Mouse (Mus musculus): ENCODE measurements at regions not wholly inside any gene's neighbourhood (a gene's known extent, or its start where the extent isn't known, plus 50 kb on each side); places are given as distances from the start of the nearest gene placed in this dataset.

GRCm38 (mm10) chr5:133569096-133569495 is 530.4 kb upstream of the Castor2 start:
- no peak overlapping the region for H3K4me2 ChIP-seq
- no peak for ATAC-seq (replicated peaks)
- H3K4me3 ChIP-seq: no peak overlapping the region
- 91% methylated on average over 2 of the region's 2 CpGs for WGBS
- no peak overlapping the region for H3K9ac ChIP-seq
- H3K4me1 ChIP-seq: peaks cover 12% of the 10 kb centered on the region; the same call in 1 of the 2 replicates
- no peaks in the 10 kb centered on the region for H3K36me3 ChIP-seq (replicated peaks)
- no peak overlapping the region for H3K27ac ChIP-seq
- no peaks in the 10 kb centered on the region for H3K9me3 ChIP-seq
- H3K27me3 ChIP-seq (replicated peaks): no peaks in the 10 kb centered on the region

GRCm38 (mm10) chr5:133566506-133566905 is 533.0 kb upstream of the Castor2 start:
- no peak for ATAC-seq (replicated peaks)
- Histone ChIP-seq H3K9ac (no peak overlapping the region), H3K4me1 (peaks cover 12% of the 10 kb centered on the region; the same call in 1 of the 2 replicates), H3K4me3 (no peak overlapping the region), H3K36me3 (replicated peaks) (no peaks in the 10 kb centered on the region), H3K4me2 (no peak overlapping the region), H3K27ac (no peak overlapping the region), H3K27me3 (replicated peaks) (no peaks in the 10 kb centered on the region), H3K9me3 (no peaks in the 10 kb centered on the region)
- WGBS: 74% methylated on average over 4 of the region's 4 CpGs

GRCm38 (mm10) chr5:133550657-133551056 is 548.9 kb upstream of the Castor2 start:
- Histone ChIP-seq H3K4me1 (no peaks in the 10 kb centered on the region), H3K4me2 (no peak overlapping the region), H3K36me3 (replicated peaks) (no peaks in the 10 kb centered on the region), H3K27me3 (replicated peaks) (no peaks in the 10 kb centered on the region), H3K9me3 (no peaks in the 10 kb centered on the region), H3K27ac (no peak overlapping the region), H3K9ac (no peak overlapping the region), H3K4me3 (no peak overlapping the region)
- no peak for ATAC-seq (replicated peaks)
- WGBS: 84% methylated on average over 7 of the region's 7 CpGs

GRCm38 (mm10) chr5:133542217-133542616 is 557.3 kb upstream of the Castor2 start:
- peaks cover 4% of the 10 kb centered on the region; the same call in 1 of the 2 replicates for H3K9me3 ChIP-seq
- no peak overlapping the region for H3K4me2 ChIP-seq
- H3K27me3 ChIP-seq (replicated peaks): no peaks in the 10 kb centered on the region
- no peak for ATAC-seq (replicated peaks)
- no peak overlapping the region for H3K9ac ChIP-seq
- H3K4me1 ChIP-seq: no peaks in the 10 kb centered on the region
- H3K27ac ChIP-seq: no peak overlapping the region
- no peak overlapping the region for H3K4me3 ChIP-seq
- H3K36me3 ChIP-seq (replicated peaks): no peaks in the 10 kb centered on the region

GRCm38 (mm10) chr5:133532678-133533077 is 566.8 kb upstream of the Castor2 start:
- Histone ChIP-seq H3K9ac (no peak overlapping the region), H3K27me3 (replicated peaks) (no peaks in the 10 kb centered on the region), H3K4me2 (no peak overlapping the region), H3K4me3 (no peak overlapping the region), H3K9me3 (no peaks in the 10 kb centered on the region), H3K4me1 (no peaks in the 10 kb centered on the region), H3K27ac (no peak overlapping the region), H3K36me3 (replicated peaks) (no peaks in the 10 kb centered on the region)
- ATAC-seq (replicated peaks): no peak

- H3K4me1 ChIP-seq: no peaks in the 10 kb centered on the region
- ATAC-seq (replicated peaks): no peak
- no peaks in the 10 kb centered on the region for H3K9me3 ChIP-seq
- H3K36me3 ChIP-seq (replicated peaks): no peaks in the 10 kb centered on the region
- no peak overlapping the region for H3K4me3 ChIP-seq
- no peak overlapping the region for H3K27ac ChIP-seq
- WGBS: 44% methylated on average over 2 of the region's 2 CpGs
- H3K4me2 ChIP-seq: no peak overlapping the region
- no peaks in the 10 kb centered on the region for H3K27me3 ChIP-seq (replicated peaks)
- no peak overlapping the region for H3K9ac ChIP-seq
Observed at GRCm38 (mm10) chr5:133505661-133506060, 593.9 kb upstream of the Castor2 start.

GRCm38 (mm10) chr5:133487806-133488290 is 611.7 kb upstream of the Castor2 start:
- Histone ChIP-seq H3K9me3 (no peaks in the 10 kb centered on the region), H3K36me3 (replicated peaks) (no peaks in the 10 kb centered on the region), H3K4me3 (no peak overlapping the region), H3K27ac (no peak overlapping the region), H3K4me2 (no peak overlapping the region), H3K9ac (no peak overlapping the region), H3K4me1 (0 out of 2 replicates have a peak, but pooled peaks cover 3% of the 10 kb centered on the region), H3K27me3 (replicated peaks) (no peaks in the 10 kb centered on the region)
- no peak for ATAC-seq (replicated peaks)
- WGBS: 38% methylated on average over 5 of the region's 5 CpGs

GRCm38 (mm10) chr5:133482291-133483086 is 617.0 kb upstream of the Castor2 start:
- Histone ChIP-seq H3K4me3 (no peak overlapping the region), H3K9ac (no peak overlapping the region), H3K27me3 (replicated peaks) (no peaks in the 10 kb centered on the region), H3K9me3 (no peaks in the 10 kb centered on the region), H3K27ac (no peak overlapping the region), H3K4me1 (peaks cover 9% of the 10 kb centered on the region; the same call in 1 of the 2 replicates), H3K36me3 (replicated peaks) (no peaks in the 10 kb centered on the region), H3K4me2 (no peak overlapping the region)
- WGBS: 45% methylated on average over 14 of the region's 14 CpGs
- no peak for ATAC-seq (replicated peaks)

GRCm38 (mm10) chr5:133479205-133479604 is 620.3 kb upstream of the Castor2 start:
- Histone ChIP-seq H3K36me3 (replicated peaks) (no peaks in the 10 kb centered on the region), H3K4me3 (no peak overlapping the region), H3K9ac (no peak overlapping the region), H3K4me1 (peaks cover 9% of the 10 kb centered on the region; the same call in 1 of the 2 replicates), H3K9me3 (no peaks in the 10 kb centered on the region), H3K27ac (no peak overlapping the region), H3K4me2 (no peak overlapping the region), H3K27me3 (replicated peaks) (no peaks in the 10 kb centered on the region)
- no peak for ATAC-seq (replicated peaks)
- WGBS: 71% methylated on average over 6 of the region's 6 CpGs

- 19% methylated on average over 7 of the region's 7 CpGs for WGBS
- Histone ChIP-seq H3K36me3 (replicated peaks) (no peaks in the 10 kb centered on the region), H3K4me2 (peak overlapping the region; percentile 3; the same call in 1 of the 2 replicates), H3K4me1 (peaks cover 11% of the 10 kb centered on the region), H3K9ac (no peak overlapping the region), H3K9me3 (no peaks in the 10 kb centered on the region), H3K27ac (peak overlapping the region; percentile 62), H3K27me3 (replicated peaks) (no peaks in the 10 kb centered on the region), H3K4me3 (no peak overlapping the region)
- ATAC-seq (replicated peaks): peak; percentile 85
Observed at GRCm38 (mm10) chr5:133453349-133454049, 646.0 kb upstream of the Castor2 start.

- Histone ChIP-seq H3K4me3 (no peak overlapping the region), H3K4me2 (no peak overlapping the region), H3K4me1 (peaks cover 11% of the 10 kb centered on the region), H3K9me3 (no peaks in the 10 kb centered on the region), H3K36me3 (replicated peaks) (no peaks in the 10 kb centered on the region), H3K27me3 (replicated peaks) (no peaks in the 10 kb centered on the region), H3K27ac (no peak overlapping the region), H3K9ac (no peak overlapping the region)
- no peak for ATAC-seq (replicated peaks)
- 32% methylated on average over 3 of the region's 3 CpGs for WGBS
Observed at GRCm38 (mm10) chr5:133449926-133450325, 649.6 kb upstream of the Castor2 start.

- no peaks in the 10 kb centered on the region for H3K4me1 ChIP-seq
- H3K27ac ChIP-seq: no peak overlapping the region
- WGBS: 46% methylated on average over 1 of the region's 1 CpGs
- H3K9ac ChIP-seq: no peak overlapping the region
- H3K27me3 ChIP-seq (replicated peaks): no peaks in the 10 kb centered on the region
- no peaks in the 10 kb centered on the region for H3K36me3 ChIP-seq (replicated peaks)
- ATAC-seq (replicated peaks): no peak
- no peaks in the 10 kb centered on the region; the same call in 1 of the 2 replicates for H3K9me3 ChIP-seq
- H3K4me2 ChIP-seq: no peak overlapping the region
- no peak overlapping the region for H3K4me3 ChIP-seq
Observed at GRCm38 (mm10) chr5:133400826-133401225, 698.7 kb upstream of the Castor2 start.

Measured in midbrain, embryonic 15.5 days (tissue).